Mouse (Mus musculus) limb, embryonic 14.5 days (tissue): ENCODE results near the gene Scyl2. TPM values are rescaled to one million over a fixed set of nuclear protein-coding genes. Genes with fewer than 3 reads are reported as not detected.

Experiments
- ATAC-seq: fragments of 200-750 bp; cut with Nextera tagmentation; 2 replicates; pipeline ENCODE4 v1.8.0; 2017; ENCODE audit warnings: low read depth, moderate number of reproducible peaks, moderate TSS enrichment; ENCODE audit not compliant: low FRiP score
- DNase-seq: peaks from one replicate; pipeline ENCODE4 v3.0.0-alpha.2; 2015; ENCODE audit warnings: low spot score
- H3K27ac ChIP-seq: fragments of 300-500 bp; sonication (generic); replicated peaks from 2 replicates; pipeline ENCODE4 v1.5.1; 2014; ENCODE audit warnings: low read depth, mild to moderate bottlenecking, low read length, moderate library complexity, mixed read lengths
- H3K27me3 ChIP-seq: fragments of 300-500 bp; sonication (generic); 2 replicates; pipeline ENCODE4 v1.6.1; 2014; ENCODE audit warnings: low read length, mixed read lengths; ENCODE audit not compliant: control insufficient read depth, insufficient read depth
- H3K36me3 ChIP-seq: fragments of 300-500 bp; sonication (generic); 2 replicates; pipeline ENCODE4 v1.6.1; 2014; ENCODE audit warnings: mild to moderate bottlenecking, low read length, moderate library complexity, mixed read lengths; ENCODE audit not compliant: control insufficient read depth, insufficient read depth
- H3K4me1 ChIP-seq: fragments of 300-500 bp; sonication (generic); 2 replicates; pipeline ENCODE4 v1.6.1; 2014; ENCODE audit warnings: antibody characterized with exemption, low read length, mixed read lengths; ENCODE audit not compliant: control insufficient read depth, insufficient read depth
- H3K4me2 ChIP-seq: fragments of 300-500 bp; sonication (generic); replicated peaks from 2 replicates; pipeline ENCODE4 v1.6.1; 2014; ENCODE audit warnings: low read depth, mild to moderate bottlenecking, low read length, moderate library complexity; ENCODE audit not compliant: severe bottlenecking
- H3K4me3 ChIP-seq: fragments of 300-500 bp; sonication (generic); replicated peaks from 2 replicates; pipeline ENCODE4 v1.5.1; 2014; ENCODE audit warnings: low read length
- H3K9ac ChIP-seq: fragments of 300-500 bp; sonication (generic); 2 replicates; pipeline ENCODE4 v1.6.1; 2014; ENCODE audit warnings: mild to moderate bottlenecking, low read depth, low read length, moderate library complexity; ENCODE audit not compliant: severe bottlenecking
- H3K9me3 ChIP-seq: fragments of 300-500 bp; sonication (generic); 2 replicates; pipeline ENCODE4 v1.6.1; 2016; ENCODE audit warnings: low read length; ENCODE audit not compliant: control insufficient read depth
- POLR2A ChIP-seq: fragments of 200-500 bp; IDR thresholded peaks from 2 replicates; pipeline ENCODE4 v1.8.0; 2012; ENCODE audit warnings: inconsistent platforms, mild to moderate bottlenecking, moderate library complexity, borderline replicate concordance; ENCODE audit not compliant: insufficient read depth, insufficient read length; ENCODE audit errors: extremely low read depth
- WGBS: fragments of 180-500 bp; shearing (Covaris S2); extraction: QIAGEN DNeasy Blood & Tissue Kit; methylation state at CpG from one replicate; pipeline ENCODE4 v1.1.7; 2014; 5-methylcytosine and 5-hydroxymethylcytosine counted together
- polyA plus RNA-seq, 2 experiments: library from polyadenylated mRNA; depleted of rRNA in 1 of 2; stranded (reverse) in 1 of 2; unstranded in 1 of 2; fragments of >200 nt; fragmentation: Nextera tagmentation in 1 of 2; extraction: Ambion mirVana in 1 of 2; gene quantifications; 2 replicates each; pipeline versions ENCODE4 v1.2.1 to v1.2.3; 2012 to 2014

Gene Scyl2
- polyA plus RNA-seq (2012; rRNA removed) (26.6 and 26.8 TPM in 2 replicates), polyA plus RNA-seq (2014; fragmentation: Nextera tagmentation; extraction: Ambion mirVana) (12.4 and 13.5 TPM in 2 replicates)

- Histone ChIP-seq H3K27me3 (no peaks in the 10 kb centered on the region), H3K36me3 (no peaks in the 10 kb centered on the region), H3K4me1 (peaks cover 5% of the 10 kb centered on the region), H3K4me3 (peak within 1 kb of the TSS; percentile 97), H3K27ac (0 out of 2 replicates have a peak within 1 kb of the TSS, but pooled peaks have one; percentile 13), H3K9ac (peak within 1 kb of the TSS; percentile 91), H3K9me3 (no peaks in the 10 kb centered on the region), H3K4me2 (peak within 1 kb of the TSS; percentile 73)
- TF ChIP-seq POLR2A: peak; percentile 46; the same call in 1 of the 2 replicates
- WGBS: 5% methylated on average over 29 of the region's 31 CpGs
- DNase-seq (peak; percentile 91), ATAC-seq (peak; percentile 99)
Measured at GRCm38 (mm10) chr10:89686139-89686808, at the start of gene Scyl2. Gene Scyl2, minus strand, starts transcription at chr10:89686285.

DNA sequence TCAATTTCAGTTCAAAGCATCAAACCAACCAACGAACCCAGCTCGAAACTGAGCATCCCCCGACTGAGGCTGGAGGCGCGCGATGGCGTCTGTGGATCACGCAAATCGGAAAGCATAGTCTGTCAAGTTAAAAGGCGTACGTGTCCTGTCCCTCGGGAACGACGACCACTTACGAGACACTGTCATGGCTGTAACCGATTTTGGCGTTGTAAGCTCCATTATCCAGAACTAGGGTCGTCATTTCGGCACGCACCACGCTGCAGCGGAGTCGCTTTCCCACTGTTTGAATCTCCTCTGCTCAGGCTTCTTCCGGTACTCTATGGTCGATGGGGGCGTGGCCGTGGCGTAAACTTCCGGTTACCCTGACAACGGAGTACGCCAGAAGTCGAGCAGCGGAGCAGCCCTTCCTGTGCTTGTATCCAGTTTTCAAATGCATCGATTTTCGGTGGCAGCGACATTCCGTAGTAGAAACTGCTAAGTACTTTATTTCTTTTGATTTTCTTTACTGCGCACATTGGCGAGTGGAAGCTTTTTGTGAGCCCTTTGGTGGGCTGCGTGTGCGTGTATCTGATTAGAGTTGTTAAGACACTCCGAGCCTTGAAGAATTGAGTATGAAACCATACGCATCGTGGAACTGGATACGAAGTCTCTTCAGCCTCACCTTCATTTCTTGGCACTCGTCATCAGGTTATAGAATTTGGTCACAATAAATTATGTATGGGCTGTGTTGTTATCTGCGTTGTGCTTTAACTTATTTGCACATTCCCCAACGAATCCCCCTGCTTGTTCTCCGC lies 46.1 kb upstream of the Scyl2 start, which contains the start of gene Actr6:
Actr6 (minus strand) TSS at position 295 of the 794 bp plus-strand sequence.
- DNase-seq (peak; percentile 95), ATAC-seq (peak; percentile 99)
- H3K9ac ChIP-seq: peak within 1 kb of the TSS; percentile 54
- H3K27me3 ChIP-seq: no peaks in the 10 kb centered on the region
- TF ChIP-seq POLR2A: no peak
- no peak within 1 kb of the TSS; the same call in 1 of the 2 replicates for H3K27ac ChIP-seq
- WGBS: 2% methylated on average over 49 of the region's 49 CpGs
- peaks cover 5% of the 10 kb centered on the region; the same call in 1 of the 2 replicates for H3K4me1 ChIP-seq
- H3K36me3 ChIP-seq: peaks cover 5% of the 10 kb centered on the region
- peak within 1 kb of the TSS; percentile 74 for H3K4me2 ChIP-seq
- peak within 1 kb of the TSS; percentile 58 for H3K4me3 ChIP-seq
- no peaks in the 10 kb centered on the region for H3K9me3 ChIP-seq

GRCm38 (mm10) chr10:89731341-89731740 lies 45.3 kb upstream of the Scyl2 start:
- peak overlapping the region; percentile 58 for H3K4me3 ChIP-seq
- TF ChIP-seq POLR2A: no peak
- H3K27ac ChIP-seq: no peak overlapping the region
- WGBS: 17% methylated on average over 5 of the region's 5 CpGs
- ATAC-seq: no peak
- H3K9me3 ChIP-seq: no peaks in the 10 kb centered on the region
- peaks cover 5% of the 10 kb centered on the region; the same call in 1 of the 2 replicates for H3K4me1 ChIP-seq
- H3K27me3 ChIP-seq: no peaks in the 10 kb centered on the region
- peak overlapping the region; percentile 54 for H3K9ac ChIP-seq
- H3K4me2 ChIP-seq: peak overlapping the region; percentile 74
- H3K36me3 ChIP-seq: peaks cover 11% of the 10 kb centered on the region
- DNase-seq: no peak

DNA sequence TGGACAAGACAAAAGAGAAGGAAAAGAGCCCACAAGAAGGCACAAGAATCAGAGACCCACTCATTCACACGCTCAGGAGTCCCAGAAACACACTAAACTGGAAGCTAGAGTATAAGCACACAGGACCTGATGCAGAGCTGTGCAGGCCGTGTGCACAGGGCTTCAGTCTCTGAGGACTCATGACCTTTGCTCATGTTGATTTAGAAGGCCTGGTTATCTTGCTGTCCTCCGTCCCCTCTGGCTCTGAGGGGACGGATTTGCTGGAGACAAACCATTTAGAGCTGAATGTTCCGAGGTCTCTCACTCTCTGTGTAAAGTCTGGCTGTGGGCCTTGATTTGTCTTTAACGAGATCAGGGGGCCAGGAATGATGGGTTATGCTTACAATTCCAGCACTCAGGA lies 44.3 kb upstream of the Scyl2 start:
- H3K9ac ChIP-seq: no peak overlapping the region
- WGBS: 88% methylated on average over 6 of the region's 6 CpGs
- ATAC-seq: no peak

More for the DNA sequence above, 44.3 kb upstream of the Scyl2 start:
- Histone ChIP-seq H3K4me1 (peaks cover 5% of the 10 kb centered on the region; the same call in 1 of the 2 replicates), H3K27me3 (no peaks in the 10 kb centered on the region), H3K9me3 (no peaks in the 10 kb centered on the region), H3K4me2 (no peak overlapping the region), H3K36me3 (peaks cover 18% of the 10 kb centered on the region), H3K4me3 (no peak overlapping the region), H3K27ac (no peak overlapping the region)
- TF ChIP-seq POLR2A: no peak
- no peak for DNase-seq
